Mouse (Mus musculus): Measurements from ENCODE around the gene Hist2h3c1. TPM values are rescaled to one million over a fixed set of nuclear protein-coding genes. Genes with fewer than 3 reads are reported as not detected.
"Not testable (repeated sequence)": the region's sequence is repeated elsewhere in the genome, so short reads cannot be mapped to it uniquely, and the experiment has no call there.

The Hist2h3c1 gene
- total RNA-seq, 2 experiments from 2014 or later = not detected

- TF ChIP-seq CTCF (IDR thresholded peaks at IDR 0.05) = no peak
- H3K4me3 ChIP-seq = peak overlapping the region; percentile 83
- DNase-seq (ENCODE audit: extremely low spot score in 1 of 2, low spot score in 2 of 2) = peak; percentile 38
- H3K27ac ChIP-seq = peak overlapping the region; percentile 94
- intact Hi-C loops (cut with DNase I) = loop anchor here (1.0 to 5.0 kb wide), 3 partner anchors 23 to 206 kb away; partner anchors contain the start of genes Hist2h2aa2, Hist2h2ac, Hist2h2be and Vps45
Measured at GRCm38 (mm10) chr3:96263558-96264403, 17.3 kb downstream of the Hist2h3c1 start.

DNA sequence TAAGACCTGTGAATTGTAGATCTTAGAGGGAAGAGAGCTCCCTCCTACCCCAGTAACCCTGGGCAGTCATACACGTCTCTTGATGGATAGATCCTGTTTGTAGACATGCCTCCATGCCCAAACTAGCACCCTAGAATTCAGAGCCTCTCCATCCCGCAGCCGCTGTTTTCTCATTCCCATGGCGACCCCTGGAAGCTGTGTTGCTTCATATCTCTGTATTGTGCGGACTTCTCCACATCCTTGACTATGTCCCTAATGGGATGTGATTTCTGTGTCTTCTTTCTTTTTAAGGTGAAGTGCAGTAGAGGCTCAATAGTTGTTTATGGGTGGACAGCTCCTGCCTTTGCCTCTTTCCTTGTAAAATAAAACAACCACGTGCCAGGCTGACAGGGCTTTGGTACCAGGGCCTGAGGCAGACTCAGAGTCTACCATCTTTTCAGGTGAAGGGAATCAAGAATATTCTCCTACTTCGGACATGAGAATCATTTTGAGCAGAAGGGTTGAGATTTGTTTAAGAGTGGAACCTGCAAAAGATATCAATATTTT lies 18.0 kb downstream of the Hist2h3c1 start:
- peak overlapping the region; percentile 94 for H3K27ac ChIP-seq
- DNase-seq (ENCODE audit: extremely low spot score in 1 of 2, low spot score in 2 of 2) = no peak
- intact Hi-C loops (cut with DNase I) = loop anchor here (5.0 kb wide), 1 partner anchor 207 kb away; the partner anchor contains the start of gene Vps45
- TF ChIP-seq CTCF (IDR thresholded peaks at IDR 0.05) = no peak
- no peak overlapping the region; the same call in 1 of the 2 replicates for H3K4me3 ChIP-seq

DNA sequence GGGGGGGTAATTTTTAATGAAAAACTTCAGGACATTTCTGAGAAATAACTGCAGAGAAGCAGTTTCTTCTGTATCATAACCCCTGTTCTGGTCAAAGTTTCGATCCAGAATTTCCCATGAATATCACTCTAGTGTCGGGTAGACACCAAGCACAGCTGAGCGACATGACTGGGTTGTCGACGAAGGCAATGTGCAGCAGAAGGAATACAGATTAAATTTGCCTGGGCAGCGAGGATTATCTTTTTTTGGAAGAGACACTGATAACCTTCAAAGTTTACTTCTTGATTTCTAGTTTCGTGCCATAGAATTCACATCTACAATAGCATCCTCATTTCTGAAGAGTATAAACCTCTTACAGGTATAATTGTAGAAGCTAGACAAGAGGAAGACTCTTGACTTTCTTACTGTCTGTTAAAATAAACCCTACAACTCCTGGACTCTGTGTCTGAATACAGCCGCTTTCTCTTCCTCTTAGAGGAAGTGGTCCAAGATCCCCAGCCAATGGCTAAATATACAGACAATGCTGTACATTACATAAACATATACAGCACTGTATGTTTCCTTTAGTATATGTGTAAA lies 19.7 kb downstream of the Hist2h3c1 start:
- H3K27ac ChIP-seq = no peak overlapping the region
- TF ChIP-seq CTCF (IDR thresholded peaks at IDR 0.05) = no peak
- no peak for DNase-seq (ENCODE audit: extremely low spot score in 1 of 2, low spot score in 2 of 2)
- H3K4me3 ChIP-seq = no peak overlapping the region
- intact Hi-C loops (cut with DNase I) = no loop called here

- intact Hi-C loops (cut with DNase I) = no loop called here
- peak overlapping the region; percentile 53; the same call in 1 of the 2 replicates for H3K4me3 ChIP-seq
- peak overlapping the region; percentile 89 for H3K27ac ChIP-seq
- no peak for DNase-seq (ENCODE audit: extremely low spot score in 1 of 2, low spot score in 2 of 2)
- no peak for TF ChIP-seq CTCF (IDR thresholded peaks at IDR 0.05)
Measured at GRCm38 (mm10) chr3:96267541-96267940, 21.1 kb downstream of the Hist2h3c1 start.

DNA sequence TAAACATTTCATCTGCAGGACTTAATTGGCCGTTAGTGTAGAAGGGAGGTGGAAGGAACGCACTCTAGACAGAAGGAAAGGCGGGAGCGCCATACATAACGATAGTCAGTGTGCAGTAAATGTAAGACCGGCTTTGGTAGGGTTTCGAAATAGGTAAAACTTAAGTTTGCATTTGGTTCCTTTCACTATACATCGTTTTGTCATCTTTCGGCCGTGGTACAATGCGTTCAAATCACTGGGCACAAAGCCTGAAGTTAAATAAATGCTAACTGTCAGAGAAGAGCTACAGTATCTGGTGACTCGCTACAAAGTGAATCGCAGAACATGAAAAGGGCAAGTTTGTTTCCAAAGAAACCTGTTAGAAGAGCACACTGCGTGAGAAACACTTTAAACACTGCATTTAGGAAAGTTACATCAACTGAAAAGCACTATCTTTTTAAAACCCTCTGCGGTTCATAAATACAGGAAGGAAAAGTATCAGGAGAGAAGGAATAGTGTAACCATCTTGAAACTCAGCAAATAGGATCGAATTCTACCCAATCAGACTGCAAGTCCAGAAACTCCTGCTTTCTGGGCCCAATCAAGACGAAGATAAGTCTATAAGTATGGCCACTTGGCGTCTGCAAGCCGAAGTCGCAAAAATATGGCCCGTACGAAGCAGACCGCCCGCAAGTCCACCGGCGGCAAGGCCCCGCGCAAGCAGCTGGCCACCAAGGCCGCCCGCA lies 21.7 kb downstream of the Hist2h3c1 start, which contains the start of gene Hist2h3b:
Hist2h3b (plus strand) TSS at position 604 of the 725 bp plus-strand sequence.
- peak; percentile 82 to 83 for DNase-seq (ENCODE audit: extremely low spot score in 1 of 2, low spot score in 2 of 2)
- no peak for TF ChIP-seq CTCF (IDR thresholded peaks at IDR 0.05)
- Histone ChIP-seq H3K27ac (peak within 1 kb of the TSS; percentile 93), H3K4me3 (peak within 1 kb of the TSS; percentile 54)
- intact Hi-C loops (cut with DNase I) = no loop called here

GRCm38 (mm10) chr3:96268776-96269378 lies 22.4 kb downstream of the Hist2h3c1 start:
- DNase-seq (ENCODE audit: extremely low spot score in 1 of 2, low spot score in 2 of 2) = peak in 1 of 2 experiments; percentile 21
- intact Hi-C loops (cut with DNase I) = not testable (repeated sequence)
- H3K27ac ChIP-seq = peak overlapping the region; percentile 93
- H3K4me3 ChIP-seq = peak overlapping the region; percentile 53

DNA sequence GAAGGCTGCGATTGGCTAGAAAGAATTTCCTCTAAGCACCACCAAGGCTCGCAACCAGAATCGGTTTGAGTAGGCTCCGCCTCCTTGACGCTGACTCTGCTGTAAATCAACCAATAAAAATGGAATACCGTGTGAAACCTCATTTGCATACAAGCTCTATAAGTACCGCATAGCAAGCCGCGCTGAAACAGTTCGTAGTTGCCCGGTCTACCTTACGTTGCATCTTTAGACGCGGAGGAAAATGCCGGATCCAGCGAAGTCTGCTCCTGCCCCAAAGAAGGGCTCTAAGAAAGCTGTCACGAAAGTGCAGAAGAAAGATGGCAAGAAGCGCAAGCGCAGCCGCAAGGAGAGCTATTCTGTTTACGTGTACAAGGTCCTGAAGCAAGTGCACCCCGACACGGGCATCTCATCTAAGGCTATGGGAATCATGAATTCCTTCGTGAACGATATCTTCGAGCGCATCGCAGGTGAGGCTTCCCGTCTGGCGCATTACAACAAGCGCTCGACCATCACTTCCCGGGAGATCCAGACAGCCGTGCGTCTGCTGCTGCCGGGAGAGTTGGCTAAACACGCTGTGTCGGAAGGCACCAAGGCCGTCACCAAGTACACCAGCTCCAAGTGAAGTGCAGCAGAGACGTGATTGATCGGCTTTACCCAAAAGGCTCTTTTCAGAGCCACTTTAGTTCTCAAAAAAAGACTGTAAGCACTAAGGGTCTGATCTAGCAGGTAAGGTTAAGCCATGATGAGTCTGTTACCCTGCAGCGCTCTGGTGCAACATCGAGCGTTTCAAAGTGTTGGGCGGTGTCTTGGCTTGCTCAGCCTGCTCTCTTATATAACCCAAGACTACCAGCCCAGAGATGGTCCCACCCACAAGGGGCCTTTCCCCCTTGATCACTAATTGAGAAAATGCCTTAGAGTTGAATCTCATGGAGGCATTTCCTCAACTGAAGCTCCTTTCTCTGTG lies 23.3 kb downstream of the Hist2h3c1 start, which contains the start of gene Hist2h2bb:
Hist2h2bb (plus strand) TSS at position 242 of the 964 bp plus-strand sequence.
- Histone ChIP-seq H3K4me3 (peak within 1 kb of the TSS; percentile 54), H3K27ac (peak within 1 kb of the TSS; percentile 93)
- TF ChIP-seq CTCF (IDR thresholded peaks at IDR 0.05) = no peak
- intact Hi-C loops (cut with DNase I) = no loop called here
- DNase-seq (ENCODE audit: extremely low spot score in 1 of 2, low spot score in 2 of 2) = peak; percentile 90

DNA sequence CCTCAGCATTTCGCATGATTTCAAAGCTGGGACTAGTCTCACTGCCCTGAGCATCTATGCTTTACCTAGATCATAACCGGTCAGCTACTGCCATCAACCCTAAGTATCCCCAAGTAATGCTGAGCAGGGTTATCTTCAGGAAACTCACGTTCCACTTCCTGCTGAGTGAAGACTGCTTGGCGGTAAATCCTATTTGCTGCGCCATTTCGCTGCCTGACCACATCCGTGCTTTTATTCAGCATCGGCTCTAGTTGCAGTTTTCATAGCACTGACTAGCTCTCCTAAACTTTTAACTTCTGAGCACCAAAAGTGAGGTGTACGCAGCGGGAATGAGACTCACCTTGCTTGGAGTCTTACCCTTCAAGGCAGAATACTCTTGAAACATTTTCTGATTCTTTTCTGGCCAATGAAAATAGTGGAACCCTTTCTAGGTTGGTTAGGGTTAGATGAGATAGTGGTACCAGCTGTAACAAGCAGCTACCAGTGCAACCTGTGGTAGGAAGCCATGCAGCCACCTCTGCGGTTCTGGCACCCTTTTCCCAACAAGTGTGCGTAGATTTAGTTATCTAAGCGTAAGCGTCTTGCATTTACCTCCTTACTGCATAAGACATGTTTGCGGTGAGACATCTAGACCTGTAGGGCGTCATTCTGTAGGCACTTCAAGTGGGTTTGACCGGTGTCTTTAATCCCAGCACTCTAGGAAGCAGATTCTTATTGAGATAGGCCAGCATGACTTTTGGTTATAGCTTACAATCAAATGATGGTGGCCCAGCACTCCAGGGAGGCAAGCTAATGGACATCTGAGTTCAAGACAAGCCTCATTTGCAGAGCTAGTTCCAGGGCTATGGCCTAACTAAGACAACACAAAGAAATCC lies 27.3 kb downstream of the Hist2h3c1 start:
- intact Hi-C loops (cut with DNase I) = no loop called here
- no peak for DNase-seq (ENCODE audit: extremely low spot score in 1 of 2, low spot score in 2 of 2)
- H3K27ac ChIP-seq = no peak overlapping the region
- TF ChIP-seq CTCF (IDR thresholded peaks at IDR 0.05) = no peak
- peak overlapping the region; percentile 41 for H3K4me3 ChIP-seq

GRCm38 (mm10) chr3:96277428-96277799 lies 30.9 kb downstream of the Hist2h3c1 start:
- no peak for TF ChIP-seq CTCF (IDR thresholded peaks at IDR 0.05)
- DNase-seq (ENCODE audit: extremely low spot score in 1 of 2, low spot score in 2 of 2) = peak; percentile 44 to 50
- H3K4me3 ChIP-seq = peak overlapping the region; percentile 62
- intact Hi-C loops (cut with DNase I) = loop anchor here (5.0 kb wide), 2 partner anchors 225 to 320 kb away; partner anchors contain the start of gene Ankrd34a
- peak overlapping the region; percentile 89 for H3K27ac ChIP-seq
